Mouse (Mus musculus) kidney, adult 11 months (tissue): Measurements from ENCODE around the gene Gm10337.

ENCODE experiments used
- DNase-seq: peaks from one replicate; pipeline ENCODE4 v3.0.0; 2022

The Gm10337 gene

DNA sequence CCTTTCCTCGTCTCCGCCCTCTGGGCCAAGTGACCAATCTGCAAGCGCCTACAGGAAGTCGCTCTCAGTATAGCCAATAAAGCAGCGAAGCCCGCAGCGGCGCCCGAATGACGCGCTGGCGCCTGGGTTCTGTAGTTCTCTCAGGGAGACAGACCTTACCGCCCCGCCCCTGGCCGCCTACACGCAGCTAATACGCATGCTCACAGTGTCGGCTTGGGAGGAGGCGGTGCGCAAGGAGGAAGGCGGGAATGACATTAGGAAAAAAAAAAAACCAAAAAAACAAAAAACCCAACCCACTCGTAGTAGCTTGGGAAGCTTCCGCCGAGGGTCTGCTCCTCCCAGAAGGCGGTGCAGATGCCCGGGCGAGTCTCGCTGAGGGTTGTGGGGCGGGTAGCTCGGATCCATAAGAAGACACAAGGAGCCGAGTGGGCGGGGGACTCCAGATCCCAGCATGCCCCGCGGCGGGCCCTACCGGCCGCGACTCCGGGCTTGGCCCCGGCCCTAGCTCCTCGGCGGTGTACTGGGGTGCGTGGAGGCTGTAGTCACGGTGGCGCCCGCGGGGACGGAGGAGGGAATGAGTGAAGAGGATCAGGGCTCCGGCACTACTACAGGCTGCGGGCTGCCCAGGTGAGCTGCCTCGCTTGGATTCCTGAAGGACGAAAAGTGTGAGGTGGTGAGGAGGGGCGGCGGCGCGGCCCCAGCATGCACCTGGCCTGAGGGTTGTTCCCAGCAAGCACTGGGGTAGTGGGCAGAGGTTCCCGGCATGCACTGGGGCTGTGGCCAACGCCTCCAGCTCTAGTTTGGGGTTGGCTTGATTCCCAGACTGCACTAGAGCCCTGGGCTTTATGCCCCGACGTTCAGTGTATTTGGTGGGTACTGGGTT lies 14.7 kb downstream of the Gm10337 start, which contains the start of gene Tarbp2:
Tarbp2 (plus strand) TSS at position 217 of the 883 bp plus-strand sequence.
- peak; percentile 100 for DNase-seq

DNA sequence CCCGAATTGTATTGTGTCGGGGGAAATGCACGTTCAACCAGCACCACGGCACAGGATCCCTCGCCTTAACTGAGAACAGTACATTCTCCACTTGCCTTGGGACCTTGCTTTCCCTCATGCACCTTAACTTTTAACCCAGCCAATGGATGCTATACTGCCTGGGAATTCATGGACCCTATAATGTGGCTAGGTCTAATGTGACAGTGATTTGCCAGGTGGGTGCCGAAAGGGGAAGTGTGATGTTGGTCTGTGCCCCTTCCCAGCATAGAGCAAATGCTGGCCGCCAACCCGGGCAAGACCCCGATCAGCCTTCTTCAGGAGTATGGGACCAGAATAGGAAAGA lies 15.3 kb downstream of the Gm10337 start:
- no peak for DNase-seq

DNA sequence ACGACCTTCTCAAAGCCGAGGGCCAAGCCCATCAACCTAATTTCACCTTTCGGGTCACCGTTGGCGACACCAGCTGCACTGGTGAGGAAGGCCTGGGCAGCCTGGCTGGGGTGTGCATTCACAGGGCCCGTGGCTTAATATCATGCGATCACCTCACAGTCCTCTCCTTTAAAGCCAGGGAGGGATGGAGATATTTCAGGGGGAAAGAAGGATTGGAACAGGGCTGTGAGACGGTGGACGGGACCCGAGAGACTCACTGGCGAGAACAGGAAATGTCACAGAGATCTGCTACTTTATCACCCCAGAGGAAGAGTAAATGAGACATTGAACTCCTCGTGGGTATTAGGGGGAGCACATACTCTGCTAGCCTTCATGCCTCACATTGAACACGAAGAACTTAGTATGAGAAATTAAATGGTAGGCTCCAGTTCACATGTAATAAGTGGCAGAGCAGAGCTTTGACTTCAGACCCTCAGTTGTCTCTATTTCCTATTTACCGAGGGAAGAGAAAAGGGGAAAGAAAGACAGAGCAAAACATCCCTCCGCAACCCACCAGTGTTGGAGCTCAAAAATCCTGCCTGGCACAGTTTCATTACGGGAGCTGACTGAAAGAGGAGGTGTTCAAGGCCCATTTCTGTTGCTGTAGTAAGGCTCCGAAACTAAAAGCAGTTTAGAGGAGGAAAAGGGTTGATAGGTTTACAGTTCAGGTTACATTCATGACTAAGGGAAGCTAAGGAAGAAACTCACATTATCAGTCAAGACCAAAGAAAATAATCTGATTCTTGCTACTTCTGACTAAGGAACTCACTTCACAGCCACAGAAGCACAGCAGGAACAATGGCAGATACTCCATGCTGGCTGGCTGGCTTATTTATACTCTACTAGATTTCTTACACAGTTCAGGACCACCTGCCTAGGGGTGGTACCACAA lies 16.0 kb downstream of the Gm10337 start:
- no peak for DNase-seq

DNA sequence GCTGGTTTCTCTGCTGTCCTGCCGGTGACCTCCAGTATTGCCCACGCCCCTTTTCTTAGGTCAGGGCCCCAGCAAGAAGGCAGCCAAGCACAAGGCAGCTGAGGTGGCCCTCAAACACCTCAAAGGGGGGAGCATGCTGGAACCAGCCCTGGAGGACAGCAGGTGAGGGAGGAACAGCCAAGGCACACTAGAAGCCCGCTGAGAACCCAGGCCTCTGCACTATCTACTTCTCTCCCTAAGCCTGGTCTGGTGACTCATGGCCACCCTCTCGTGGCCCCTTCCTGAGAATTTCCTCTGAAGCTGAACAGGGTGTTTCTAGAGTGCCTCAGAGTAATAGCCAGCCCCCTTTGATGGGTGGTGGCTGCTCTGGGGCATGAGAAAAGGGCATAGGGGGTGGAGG lies 16.9 kb downstream of the Gm10337 start:
- DNase-seq: no peak

DNA sequence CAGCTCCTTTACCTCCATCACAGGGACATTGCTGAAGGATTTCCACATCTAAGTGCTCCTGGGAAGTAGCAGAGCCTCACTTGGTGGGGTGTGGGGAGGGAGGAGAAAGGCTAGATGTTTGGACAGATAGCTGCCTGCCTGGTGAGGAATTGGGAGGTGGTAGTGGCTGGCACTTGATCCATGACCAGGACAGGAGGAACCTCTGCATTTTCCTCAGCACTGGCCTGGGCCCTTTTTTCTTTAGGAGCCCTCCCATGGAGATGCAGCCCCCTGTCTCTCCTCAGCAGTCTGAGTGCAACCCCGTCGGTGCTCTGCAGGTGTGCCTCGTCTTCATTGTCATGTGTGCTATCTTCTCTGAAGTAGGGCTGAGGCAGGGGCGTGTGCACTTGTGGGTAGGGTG lies 18.0 kb downstream of the Gm10337 start:
- no peak for DNase-seq

DNA sequence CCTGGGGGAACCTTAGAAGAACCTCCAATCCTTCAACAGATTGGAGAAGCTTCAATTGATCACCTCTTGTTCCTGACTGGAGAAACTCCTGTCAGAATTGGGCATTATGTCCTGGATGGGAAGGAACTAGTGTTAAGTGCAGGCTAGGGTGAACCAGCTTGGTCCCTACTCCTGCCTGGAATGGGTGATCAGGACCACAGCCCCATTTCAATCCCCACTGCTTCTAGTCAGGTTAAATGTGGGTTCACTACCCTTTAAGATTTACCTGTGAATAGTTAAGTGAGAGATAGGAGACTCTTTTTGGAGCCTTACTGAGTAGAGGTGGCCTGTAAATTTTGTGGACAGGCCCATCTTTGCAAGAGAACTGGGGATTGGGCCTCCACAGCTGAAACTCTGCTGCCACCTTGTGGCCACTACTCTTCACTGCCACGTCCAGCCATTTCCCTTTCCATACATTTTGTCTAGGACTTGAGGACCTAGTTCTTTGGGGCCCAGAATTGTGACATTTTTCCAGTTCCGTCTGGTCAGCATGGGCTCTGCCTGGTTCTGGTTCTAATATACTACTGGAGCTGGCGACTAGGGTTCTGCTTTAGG lies 21.5 kb downstream of the Gm10337 start, which contains the start of gene Npff:
Npff (minus strand) TSS at position 51 of the 594 bp plus-strand sequence.
- DNase-seq: no peak

DNA sequence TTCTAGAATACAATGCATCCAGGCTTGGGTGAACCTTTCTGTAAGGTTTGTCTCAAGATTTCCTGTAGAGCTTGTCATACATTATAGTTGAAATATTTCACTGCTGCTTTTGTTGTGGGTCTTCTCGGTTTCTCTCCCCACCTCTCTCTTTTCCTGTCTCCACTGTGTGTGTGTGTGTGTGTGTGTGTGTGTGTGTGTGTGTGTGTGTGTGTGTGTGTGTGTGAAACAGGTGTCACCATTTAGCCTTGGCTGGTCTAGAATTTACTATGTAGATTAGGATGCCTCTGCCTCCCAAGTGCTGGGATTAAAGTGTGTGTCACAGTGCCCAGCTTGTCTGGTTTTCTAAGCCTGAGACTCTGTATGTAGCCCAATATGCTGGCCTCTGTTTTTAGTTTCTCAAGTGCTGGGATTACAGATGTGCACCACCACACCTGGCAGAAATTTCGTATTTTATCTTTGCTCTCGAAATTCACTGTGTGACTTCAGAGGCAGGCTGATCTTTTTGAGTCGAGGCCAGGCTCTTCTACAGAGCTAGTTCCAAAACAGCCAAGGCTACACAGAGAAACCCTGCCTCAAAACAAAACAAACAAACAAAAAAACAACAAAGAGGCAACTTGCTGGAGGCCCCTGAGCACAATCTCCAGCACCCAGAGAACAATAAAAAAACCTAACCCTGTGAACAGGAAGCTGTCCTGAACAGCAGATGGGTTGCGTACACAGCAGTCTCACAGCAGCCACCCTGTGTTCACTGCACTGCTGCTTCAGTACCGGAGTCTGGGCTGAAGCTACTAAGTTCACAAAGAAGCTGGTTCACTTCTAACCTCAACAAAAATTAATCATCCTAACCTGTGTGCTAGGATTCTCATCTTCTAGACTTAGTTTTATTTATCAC lies 22.8 kb downstream of the Gm10337 start:
- no peak for DNase-seq

DNA sequence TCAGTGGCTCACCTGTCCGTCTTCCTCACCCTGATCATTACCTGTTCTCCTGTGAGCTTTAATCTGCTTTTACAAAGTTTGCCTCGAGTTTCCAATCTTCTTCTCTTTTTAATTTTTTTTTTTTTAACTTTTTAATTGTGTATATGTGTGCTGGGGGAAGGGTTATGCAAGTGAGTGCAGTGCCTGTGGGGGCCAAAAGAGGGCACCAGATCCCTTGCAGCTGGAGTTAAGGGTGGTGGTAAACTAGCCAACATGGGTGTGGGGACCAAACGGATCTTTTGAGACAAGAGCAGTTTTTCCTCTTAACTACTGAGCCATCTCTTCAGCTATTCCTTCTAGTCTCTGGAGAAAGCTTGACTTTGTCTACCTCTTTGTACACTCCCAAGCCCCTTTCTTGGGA lies 24.4 kb downstream of the Gm10337 start:
- DNase-seq: no peak

DNA sequence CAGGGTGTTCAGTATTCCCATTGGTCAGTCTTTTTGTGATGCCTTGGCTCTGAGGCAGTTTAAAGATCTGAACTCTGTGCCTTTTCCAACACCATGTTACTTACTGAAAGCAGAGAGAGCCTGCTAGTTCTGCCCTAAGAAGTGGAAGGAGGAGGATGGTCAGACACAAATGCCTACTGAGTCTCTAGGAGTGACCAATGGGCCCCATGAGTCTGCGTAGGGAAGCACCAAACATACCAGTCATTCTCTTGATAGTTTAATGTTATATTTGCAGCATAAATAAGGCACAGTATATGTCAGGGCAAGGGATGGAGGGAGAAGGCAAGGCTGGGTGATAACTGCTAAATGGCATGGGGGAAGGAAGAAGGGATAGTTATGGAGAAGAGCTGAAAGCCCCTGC lies 24.9 kb downstream of the Gm10337 start:
- no peak for DNase-seq

DNA sequence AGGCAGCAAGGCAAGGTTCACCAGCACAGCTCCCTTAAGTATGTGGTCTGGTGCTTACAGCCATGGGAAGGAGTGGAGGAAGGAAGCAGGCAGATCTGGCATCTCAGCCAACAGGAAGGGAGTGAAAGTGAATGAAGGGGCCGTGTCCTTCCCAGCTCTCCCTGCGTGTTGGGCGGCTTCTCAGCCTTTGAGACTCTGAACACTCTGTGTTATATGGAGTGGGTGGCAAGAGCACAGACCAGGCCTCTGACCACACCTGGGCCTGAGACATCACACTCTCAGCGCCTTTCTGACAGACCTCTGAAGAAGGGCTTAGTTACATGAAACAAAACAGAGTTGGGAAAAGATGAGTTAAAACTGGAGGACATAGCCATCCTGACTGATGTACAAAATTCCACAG lies 27.0 kb downstream of the Gm10337 start:
- no peak for DNase-seq

DNA sequence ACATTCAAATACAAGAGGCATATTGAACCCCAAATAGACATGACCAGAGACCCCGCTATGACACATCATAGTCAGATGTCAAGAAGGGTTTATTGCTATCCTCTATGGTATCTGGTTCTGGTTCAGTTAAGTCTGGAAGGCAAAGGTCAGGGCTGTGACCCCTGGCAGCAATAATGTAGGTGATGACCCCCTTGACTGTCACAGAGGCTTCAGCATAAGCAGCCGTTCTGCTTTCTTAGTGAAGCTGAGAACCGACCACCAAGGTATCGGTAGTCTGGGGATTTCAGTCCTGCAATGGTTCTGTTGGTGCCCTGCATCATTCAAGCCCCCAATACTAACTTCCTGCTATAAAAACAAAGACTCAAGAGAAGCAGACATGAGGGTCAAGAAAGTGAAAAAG lies 28.1 kb downstream of the Gm10337 start:
- no peak for DNase-seq

DNA sequence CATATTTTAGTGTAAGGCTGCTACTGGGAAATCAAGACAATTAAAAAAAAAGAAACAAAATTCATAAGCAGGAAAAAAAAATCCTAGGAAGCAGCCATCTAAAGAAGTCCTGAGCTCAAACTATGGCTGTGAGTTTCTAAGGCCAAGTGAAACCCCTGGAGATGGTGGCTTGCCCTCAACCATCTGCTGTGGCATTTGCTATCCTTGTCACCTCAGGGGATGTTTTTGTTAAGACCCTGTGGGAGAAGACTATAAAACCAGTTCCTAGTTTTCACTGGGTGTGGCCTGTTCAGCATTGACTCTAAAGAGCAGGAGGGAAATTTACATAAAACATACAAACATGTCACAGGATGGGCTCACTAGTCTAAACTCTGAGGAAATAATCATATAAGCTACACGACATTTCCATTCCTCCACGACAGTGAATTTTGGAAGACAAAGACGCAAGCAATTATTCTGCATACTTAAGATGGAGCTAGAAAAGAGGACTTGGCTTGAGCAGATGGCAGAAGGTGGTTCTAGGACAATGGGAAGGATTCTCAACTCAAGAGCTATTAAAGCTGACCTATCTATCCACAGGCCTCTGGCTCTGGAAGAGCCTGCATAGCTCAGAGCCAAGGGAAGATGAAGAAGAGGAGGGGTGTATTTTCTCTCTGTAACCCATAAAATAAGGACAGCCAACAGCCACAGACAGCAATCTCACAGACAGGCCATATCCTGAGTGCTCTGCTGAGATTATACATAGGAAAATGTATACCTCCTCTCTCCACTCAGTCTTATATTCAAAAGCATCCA lies 28.8 kb downstream of the Gm10337 start:
- DNase-seq: no peak

DNA sequence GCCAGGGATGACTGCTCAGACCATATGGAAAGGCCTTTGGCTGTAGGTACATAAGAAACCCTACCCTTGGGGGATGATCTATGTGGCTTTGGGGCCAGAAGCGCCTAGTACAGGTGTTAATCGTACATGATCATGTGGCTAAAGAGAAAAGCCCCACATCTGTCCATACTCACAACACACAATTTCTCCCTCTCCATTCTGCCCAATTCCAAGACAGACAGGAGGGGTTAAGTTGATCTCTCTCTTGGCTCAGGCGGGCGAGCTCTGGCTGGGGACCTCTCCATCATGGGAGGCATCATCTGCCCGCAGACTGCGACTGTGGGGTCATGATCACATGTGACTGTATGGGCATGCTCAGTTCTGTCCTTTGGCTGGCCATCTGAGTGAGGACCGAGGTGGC lies 30.4 kb downstream of the Gm10337 start:
- DNase-seq: no peak

DNA sequence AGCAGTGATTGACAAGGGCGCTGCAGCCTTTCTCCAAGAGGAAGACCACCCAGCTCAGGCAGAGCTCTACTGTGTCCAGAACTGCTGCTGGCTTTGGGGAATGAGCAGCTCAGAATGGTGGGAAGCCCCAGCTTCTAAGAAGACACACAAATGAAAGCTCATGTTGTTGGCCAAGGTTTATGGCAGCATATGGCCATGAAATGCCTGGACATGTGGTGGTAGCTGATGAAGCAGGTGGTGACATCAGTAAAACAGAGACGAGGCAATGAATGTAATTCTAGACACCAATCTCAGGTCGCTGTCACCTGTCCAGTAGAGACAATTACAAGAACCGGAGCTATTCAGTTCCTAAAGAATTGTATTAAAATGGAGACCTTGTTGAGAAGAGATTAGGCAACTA lies 41.3 kb downstream of the Gm10337 start:
- no peak for DNase-seq

DNA sequence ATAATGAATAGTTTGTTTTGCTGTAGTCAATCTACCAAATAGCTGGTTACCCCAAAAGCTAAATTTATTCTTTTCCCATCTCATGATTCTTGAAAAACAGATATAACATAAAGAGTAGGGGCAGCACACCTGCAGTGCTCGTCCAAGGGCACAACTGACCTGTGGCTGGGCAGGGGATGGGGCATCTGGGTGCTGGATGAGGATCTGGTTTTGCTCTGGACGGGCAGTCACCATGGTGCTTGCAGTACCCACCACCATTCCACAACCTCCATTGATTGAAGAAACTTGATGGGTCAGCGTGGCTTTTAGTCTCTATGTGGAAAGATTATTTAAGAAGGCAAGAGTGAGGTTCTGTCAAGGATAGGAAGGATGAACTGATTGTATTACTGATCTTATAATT lies 42.7 kb downstream of the Gm10337 start:
- DNase-seq: no peak

DNA sequence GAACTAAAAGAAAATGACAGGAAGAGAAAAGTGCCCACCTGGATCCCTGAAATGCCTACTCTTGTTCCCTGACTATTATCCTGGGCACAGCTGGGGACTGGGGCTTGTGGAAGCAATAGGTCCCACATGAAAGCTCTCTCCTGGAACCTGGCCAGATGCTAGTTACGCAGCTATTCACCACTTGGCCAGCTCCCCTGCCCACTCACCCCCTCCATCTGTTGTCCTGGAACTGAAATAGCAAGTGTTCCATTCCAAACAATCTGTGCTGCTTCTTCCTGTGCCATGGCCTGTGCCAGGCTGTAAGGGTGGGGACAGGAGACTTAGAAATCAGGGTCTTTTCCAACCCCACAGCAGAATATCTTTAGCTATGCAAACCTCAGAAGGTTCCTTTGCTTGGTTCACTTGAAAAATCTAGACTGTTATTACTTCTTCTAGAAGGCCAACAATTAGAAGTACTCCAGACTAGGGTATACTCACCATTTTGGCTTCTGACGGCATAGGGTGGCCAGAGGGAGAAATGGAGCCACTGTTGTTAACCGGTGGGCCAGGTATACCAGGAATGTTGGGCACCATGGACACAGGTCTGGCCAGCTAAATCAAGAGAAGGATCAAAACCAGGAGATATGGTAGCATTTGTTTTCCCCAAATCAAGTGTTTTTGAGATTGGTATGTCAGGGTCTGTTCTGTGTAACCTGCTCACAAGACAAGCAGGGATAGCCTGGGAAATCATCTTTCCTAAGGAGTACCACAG lies 43.3 kb downstream of the Gm10337 start:
- DNase-seq: peak; percentile 39

DNA sequence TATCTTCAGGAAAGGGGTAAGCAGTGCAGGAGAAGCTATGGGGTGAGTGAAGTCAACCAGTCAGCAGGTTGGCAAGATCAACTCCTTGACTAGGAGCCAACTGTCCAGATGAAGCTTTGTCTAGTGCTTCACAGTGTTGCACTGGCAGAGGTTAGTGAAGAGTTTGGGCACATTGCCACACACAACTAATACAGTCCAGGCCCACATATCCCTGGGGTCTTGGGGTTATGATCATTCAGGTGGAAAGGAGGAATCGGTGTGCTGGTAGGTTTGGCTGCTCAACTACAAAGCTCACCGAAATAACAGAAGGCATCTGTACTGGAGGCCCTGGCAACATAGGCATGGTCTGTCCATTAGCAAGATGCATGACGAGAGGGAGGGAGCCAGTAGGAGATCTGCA lies 44.0 kb downstream of the Gm10337 start:
- no peak for DNase-seq

DNA sequence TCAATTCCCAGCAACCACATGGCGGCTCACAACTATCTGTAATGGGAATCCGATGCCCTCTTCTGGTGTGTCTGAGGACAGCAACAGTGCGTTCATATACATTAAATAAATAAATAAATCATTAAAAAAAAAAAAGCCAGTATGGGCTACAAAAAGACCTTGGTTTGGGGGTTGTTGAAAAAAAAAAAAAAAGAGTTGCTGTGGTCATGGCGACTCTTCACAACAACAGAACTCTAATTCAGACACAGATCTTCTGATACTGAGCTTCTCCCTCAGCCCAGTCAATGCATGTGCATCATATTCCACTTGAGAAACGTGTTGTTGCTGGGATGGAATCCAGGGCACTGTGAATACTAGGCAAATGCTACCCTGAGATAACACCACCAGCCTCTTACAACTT lies 49.1 kb downstream of the Gm10337 start:
- DNase-seq: no peak
